Mouse (Mus musculus) stomach, embryonic 14.5 days (tissue): ENCODE data around the gene Ttyh3. TPM values are rescaled to one million over a fixed set of nuclear protein-coding genes. Genes with fewer than 3 reads are reported as not detected.

Source experiments
- ATAC-seq: fragments of 200-750 bp; cut with Nextera tagmentation; 2 replicates; pipeline ENCODE4 v1.8.0; 2017; ENCODE audit warnings: low read depth, moderate TSS enrichment; ENCODE audit not compliant: insufficient number of reproducible peaks, insufficient read depth, low FRiP score
- H3K27ac ChIP-seq: fragments of 300-500 bp; sonication (generic); 2 replicates; pipeline ENCODE4 v1.5.1; 2014; ENCODE audit warnings: mild to moderate bottlenecking, low read length, moderate library complexity, mixed read lengths
- H3K27me3 ChIP-seq: fragments of 300-500 bp; sonication (generic); 2 replicates; pipeline ENCODE4 v1.6.1; 2014; ENCODE audit warnings: low read length, control low read depth, mixed read lengths; ENCODE audit not compliant: control insufficient read depth, insufficient read depth
- H3K36me3 ChIP-seq: fragments of 300-500 bp; sonication (generic); 2 replicates; pipeline ENCODE4 v1.6.1; 2014; ENCODE audit warnings: mild to moderate bottlenecking, control low read depth, low read length, moderate library complexity, mixed read lengths; ENCODE audit not compliant: control insufficient read depth, insufficient read depth
- H3K4me1 ChIP-seq: fragments of 300-500 bp; sonication (generic); 2 replicates; pipeline ENCODE4 v1.6.1; 2014; ENCODE audit warnings: low read length, control low read depth, mixed read lengths; ENCODE audit not compliant: control insufficient read depth, insufficient read depth
- H3K4me2 ChIP-seq: fragments of 300-500 bp; sonication (generic); replicated peaks from 2 replicates; pipeline ENCODE4 v1.6.1; 2014; ENCODE audit warnings: low read depth, low read length, control low read depth
- H3K4me3 ChIP-seq: fragments of 300-500 bp; sonication (generic); 2 replicates; pipeline ENCODE4 v1.5.1; 2014; ENCODE audit warnings: low read depth, low read length, control low read depth
- H3K9ac ChIP-seq: fragments of 300-500 bp; sonication (generic); replicated peaks from 2 replicates; pipeline ENCODE4 v1.6.1; 2014; ENCODE audit warnings: low read depth, mild to moderate bottlenecking, control low read depth, low read length, moderate library complexity, mixed read lengths
- H3K9me3 ChIP-seq: fragments of 300-500 bp; sonication (generic); 2 replicates; pipeline ENCODE4 v1.6.1; 2016; ENCODE audit warnings: low read depth, low read length, control low read depth; ENCODE audit not compliant: control insufficient read depth
- WGBS: fragments of 180-500 bp; shearing (Covaris S2); extraction: QIAGEN DNeasy Blood & Tissue Kit; methylation state at CpG from one replicate; pipeline ENCODE4 v1.1.7; 2014; 5-methylcytosine and 5-hydroxymethylcytosine counted together
- polyA plus RNA-seq: library from polyadenylated mRNA; unstranded; fragments of >200 nt; fragmentation: Nextera tagmentation; extraction: Ambion mirVana; gene quantifications from 2 replicates; pipeline ENCODE4 v1.2.1, GENCODE M21; 2014

Ttyh3 gene
- polyA plus RNA-seq, 1 experiment from 2014 or later, result 43.1 TPM

DNA sequence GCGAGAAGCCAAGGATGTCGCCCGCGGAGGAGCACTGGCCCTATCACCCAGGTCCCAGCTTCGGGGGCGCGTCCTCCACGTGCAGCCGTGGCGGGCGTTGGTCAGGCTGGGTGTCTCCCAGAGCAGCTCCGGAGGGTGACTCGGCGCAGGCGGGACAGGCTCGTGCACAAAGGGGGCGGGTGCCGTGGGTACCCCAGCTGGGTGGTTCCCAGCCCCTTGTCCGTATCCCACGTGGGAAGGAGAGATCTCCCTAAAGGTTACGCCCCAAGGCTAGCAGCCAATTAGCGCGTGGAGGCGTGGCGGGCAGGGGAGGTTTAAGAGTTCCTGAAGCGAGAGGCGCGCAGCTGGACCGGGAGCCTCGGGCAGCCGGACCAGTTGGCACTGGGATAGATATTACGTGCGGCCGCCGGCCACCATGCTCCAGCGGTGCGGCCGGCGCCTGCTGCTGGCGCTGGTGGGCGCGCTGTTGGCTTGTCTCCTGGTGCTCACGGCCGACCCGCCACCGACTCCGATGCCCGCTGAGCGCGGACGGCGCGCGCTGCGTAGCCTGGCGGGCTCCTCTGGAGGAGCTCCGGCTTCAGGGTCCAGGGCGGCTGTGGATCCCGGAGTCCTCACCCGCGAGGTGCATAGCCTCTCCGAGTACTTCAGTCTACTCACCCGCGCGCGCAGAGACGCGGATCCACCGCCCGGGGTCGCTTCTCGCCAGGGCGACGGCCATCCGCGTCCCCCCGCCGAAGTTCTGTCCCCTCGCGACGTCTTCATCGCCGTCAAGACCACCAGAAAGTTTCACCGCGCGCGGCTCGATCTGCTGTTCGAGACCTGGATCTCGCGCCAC, 41.6 kb downstream of the Ttyh3 start, which contains the start of gene Lfng:
Gene Lfng, plus strand, starts transcription at position 320 of the 835 bp plus-strand sequence.
- peaks cover 3% of the 10 kb centered on the region; the same call in 1 of the 2 replicates for H3K27me3 ChIP-seq
- peaks cover 43% of the 10 kb centered on the region for H3K4me1 ChIP-seq
- no peaks in the 10 kb centered on the region; the same call in 1 of the 2 replicates for H3K36me3 ChIP-seq
- ATAC-seq, result peak; percentile 64
- 1% methylated on average over 89 of the region's 91 CpGs for WGBS
- H3K9ac ChIP-seq, result peak within 1 kb of the TSS; percentile 68
- peak within 1 kb of the TSS; percentile 96 for H3K27ac ChIP-seq
- peak within 1 kb of the TSS; percentile 64 for H3K4me3 ChIP-seq
- peak within 1 kb of the TSS; percentile 72 for H3K4me2 ChIP-seq
- H3K9me3 ChIP-seq, result no peaks in the 10 kb centered on the region

DNA sequence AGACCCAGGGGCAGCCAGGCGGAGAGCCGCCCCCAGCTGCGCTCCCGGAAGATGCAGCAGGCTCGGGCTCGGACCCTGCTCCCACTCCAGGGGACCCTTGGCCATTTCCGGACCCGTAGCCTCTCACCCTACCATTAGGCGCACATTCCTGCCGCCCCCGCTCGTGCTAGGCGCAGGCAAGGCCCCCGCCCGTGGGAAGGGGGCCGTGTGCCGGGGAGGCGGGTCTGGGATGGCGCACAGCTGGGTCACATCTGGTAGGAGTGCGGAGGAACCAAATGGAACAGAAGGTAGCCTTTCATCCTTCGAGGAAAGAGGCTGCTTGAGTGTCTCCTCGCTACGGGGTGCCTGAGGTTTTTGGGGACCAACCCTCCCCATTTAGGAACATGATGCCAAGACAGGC, 42.4 kb downstream of the Ttyh3 start:
- H3K9ac ChIP-seq, result 0 out of 2 replicates have a peak overlapping the region, but pooled peaks have one; percentile 0
- peaks cover 3% of the 10 kb centered on the region; the same call in 1 of the 2 replicates for H3K27me3 ChIP-seq
- peak overlapping the region; percentile 72 for H3K4me2 ChIP-seq
- 2% methylated on average over 23 of the region's 23 CpGs for WGBS
- peaks cover 39% of the 10 kb centered on the region for H3K4me1 ChIP-seq
- no peak for ATAC-seq
- no peaks in the 10 kb centered on the region for H3K36me3 ChIP-seq
- H3K27ac ChIP-seq, result peak overlapping the region; percentile 96; the same call in 1 of the 2 replicates
- no peaks in the 10 kb centered on the region for H3K9me3 ChIP-seq
- peak overlapping the region; percentile 64 for H3K4me3 ChIP-seq

DNA sequence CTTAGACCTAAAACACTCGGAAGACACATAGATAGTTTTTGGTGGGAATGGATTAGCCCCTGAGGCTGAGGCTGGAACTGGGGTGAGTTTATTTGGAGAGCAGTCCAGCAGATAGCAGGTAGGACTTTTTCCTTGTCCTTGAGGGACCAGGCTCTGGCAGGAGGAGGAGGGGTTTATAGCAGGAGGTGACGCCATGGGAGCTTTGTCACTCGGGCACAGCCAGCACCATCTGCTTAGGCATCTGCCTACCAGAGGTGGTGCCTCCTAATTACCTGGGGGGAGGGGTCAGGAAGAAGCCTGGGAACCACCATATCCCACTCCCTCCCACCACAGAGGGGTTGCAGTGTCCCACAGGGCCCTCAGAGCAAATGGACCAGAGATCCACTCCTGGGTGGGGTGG, 43.6 kb downstream of the Ttyh3 start:
- H3K27me3 ChIP-seq, result peaks cover 3% of the 10 kb centered on the region; the same call in 1 of the 2 replicates
- H3K27ac ChIP-seq, result no peak overlapping the region
- H3K9ac ChIP-seq, result no peak overlapping the region
- no peak overlapping the region for H3K4me3 ChIP-seq
- no peak for ATAC-seq
- H3K9me3 ChIP-seq, result no peaks in the 10 kb centered on the region
- WGBS, result 27% methylated on average over 3 of the region's 3 CpGs
- H3K36me3 ChIP-seq, result no peaks in the 10 kb centered on the region
- H3K4me1 ChIP-seq, result peaks cover 30% of the 10 kb centered on the region
- H3K4me2 ChIP-seq, result no peak overlapping the region

DNA sequence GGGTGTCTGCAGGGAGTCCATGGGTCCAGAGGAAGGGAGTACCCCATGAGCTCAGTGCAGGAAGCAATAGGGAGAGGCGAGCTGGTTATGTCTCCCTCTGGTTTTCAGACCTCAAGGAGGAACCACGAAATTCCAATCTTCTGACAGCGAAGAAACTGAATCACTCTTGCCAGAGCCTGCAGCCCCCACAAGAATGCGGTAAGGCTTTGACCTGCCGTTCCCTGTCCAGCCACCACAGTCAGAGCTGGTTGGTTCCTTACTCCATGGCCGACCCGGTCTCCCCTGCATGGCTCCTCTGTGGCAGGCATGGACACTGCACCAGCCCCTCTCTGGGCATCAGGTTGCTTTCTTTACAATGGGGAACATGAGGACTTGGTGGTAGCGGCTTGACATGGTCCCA, 44.4 kb downstream of the Ttyh3 start:
- 61% methylated on average over 8 of the region's 8 CpGs for WGBS
- no peak overlapping the region for H3K27ac ChIP-seq
- peaks cover 22% of the 10 kb centered on the region for H3K4me1 ChIP-seq

DNA sequence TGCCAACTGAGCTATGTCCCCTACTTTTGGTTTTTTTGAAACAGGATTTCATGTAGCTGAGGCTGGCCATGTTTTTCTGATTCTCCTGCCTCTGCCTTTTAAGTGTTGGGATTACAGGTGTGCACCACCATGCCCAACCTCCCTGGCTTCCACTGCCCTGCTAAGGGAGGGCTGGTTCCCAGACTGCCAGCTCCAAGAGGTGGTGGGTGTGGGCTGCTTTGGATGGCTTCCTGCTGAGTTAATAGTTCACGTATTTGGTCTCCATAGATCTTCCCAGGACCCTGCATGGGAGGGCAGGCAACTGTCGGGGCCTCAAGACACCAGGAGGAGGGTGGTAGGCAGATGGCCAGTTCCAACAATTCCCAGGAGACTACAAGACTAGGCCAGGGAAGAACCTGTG, 46.3 kb downstream of the Ttyh3 start:
- Histone ChIP-seq H3K4me3 (no peak overlapping the region), H3K9ac (no peak overlapping the region), H3K4me1 (peaks cover 18% of the 10 kb centered on the region), H3K27me3 (no peaks in the 10 kb centered on the region), H3K36me3 (no peaks in the 10 kb centered on the region), H3K27ac (no peak overlapping the region), H3K9me3 (no peaks in the 10 kb centered on the region), H3K4me2 (no peak overlapping the region)
- ATAC-seq, result no peak
- 36% methylated on average over 2 of the region's 2 CpGs for WGBS

More for the DNA sequence above, 44.4 kb downstream of the Ttyh3 start:
- no peak overlapping the region for H3K9ac ChIP-seq
- no peaks in the 10 kb centered on the region for H3K9me3 ChIP-seq
- H3K36me3 ChIP-seq, result no peaks in the 10 kb centered on the region
- H3K4me2 ChIP-seq, result no peak overlapping the region
- no peak overlapping the region for H3K4me3 ChIP-seq
- no peak for ATAC-seq
- peaks cover 3% of the 10 kb centered on the region; the same call in 1 of the 2 replicates for H3K27me3 ChIP-seq

DNA sequence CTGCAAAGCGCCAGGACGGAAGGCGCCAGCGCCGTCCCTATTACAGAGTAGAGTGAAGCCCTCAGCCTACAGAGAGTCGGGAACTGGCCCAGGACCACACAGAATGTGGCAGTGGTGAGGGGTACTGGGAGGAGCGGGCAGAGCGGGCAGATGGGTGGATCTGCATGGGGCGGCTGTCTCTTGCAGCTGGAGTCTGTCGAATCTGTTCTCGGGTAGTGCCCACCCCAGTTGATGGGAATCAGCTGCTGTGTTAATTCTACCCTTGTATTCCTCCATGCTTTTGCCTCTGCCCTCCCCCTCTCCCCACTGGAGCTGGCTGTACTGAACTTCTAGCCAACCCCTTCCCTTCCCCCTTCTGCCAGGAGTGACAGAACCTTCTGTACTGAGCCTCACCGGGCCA, 47.1 kb downstream of the Ttyh3 start:
- H3K9ac ChIP-seq, result no peak overlapping the region
- ATAC-seq, result no peak
- H3K36me3 ChIP-seq, result no peaks in the 10 kb centered on the region
- no peak overlapping the region for H3K4me2 ChIP-seq
- no peak overlapping the region for H3K4me3 ChIP-seq
- H3K27me3 ChIP-seq, result no peaks in the 10 kb centered on the region
- H3K4me1 ChIP-seq, result peaks cover 21% of the 10 kb centered on the region
- WGBS, result 69% methylated on average over 12 of the region's 12 CpGs
- H3K9me3 ChIP-seq, result no peaks in the 10 kb centered on the region
- H3K27ac ChIP-seq, result no peak overlapping the region

DNA sequence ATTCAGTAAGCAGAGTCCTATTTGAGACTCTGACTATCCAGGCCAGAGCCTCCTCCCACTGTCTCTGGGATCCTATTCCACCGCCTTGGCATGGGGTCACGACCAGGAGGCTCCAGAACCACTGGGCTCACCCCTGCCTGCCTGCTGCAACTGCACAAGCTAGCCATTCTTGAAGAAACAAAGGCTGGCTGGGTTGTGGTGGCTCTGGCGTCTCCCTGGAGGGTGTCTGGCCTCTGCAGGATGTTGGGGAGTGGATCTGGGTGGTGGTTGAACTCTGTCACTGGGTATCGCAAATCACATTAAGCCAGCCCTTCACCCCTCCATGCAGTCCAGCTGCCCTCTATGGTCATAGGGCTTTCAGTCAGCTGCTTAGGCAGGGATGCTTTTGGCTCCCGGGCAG, 48.9 kb downstream of the Ttyh3 start:
- no peak for ATAC-seq
- H3K27me3 ChIP-seq, result no peaks in the 10 kb centered on the region
- no peaks in the 10 kb centered on the region for H3K9me3 ChIP-seq
- H3K9ac ChIP-seq, result no peak overlapping the region
- WGBS, result 59% methylated on average over 5 of the region's 5 CpGs
- H3K4me1 ChIP-seq, result peaks cover 13% of the 10 kb centered on the region
- H3K36me3 ChIP-seq, result no peaks in the 10 kb centered on the region
- no peak overlapping the region for H3K27ac ChIP-seq
- no peak overlapping the region for H3K4me2 ChIP-seq
- no peak overlapping the region for H3K4me3 ChIP-seq

DNA sequence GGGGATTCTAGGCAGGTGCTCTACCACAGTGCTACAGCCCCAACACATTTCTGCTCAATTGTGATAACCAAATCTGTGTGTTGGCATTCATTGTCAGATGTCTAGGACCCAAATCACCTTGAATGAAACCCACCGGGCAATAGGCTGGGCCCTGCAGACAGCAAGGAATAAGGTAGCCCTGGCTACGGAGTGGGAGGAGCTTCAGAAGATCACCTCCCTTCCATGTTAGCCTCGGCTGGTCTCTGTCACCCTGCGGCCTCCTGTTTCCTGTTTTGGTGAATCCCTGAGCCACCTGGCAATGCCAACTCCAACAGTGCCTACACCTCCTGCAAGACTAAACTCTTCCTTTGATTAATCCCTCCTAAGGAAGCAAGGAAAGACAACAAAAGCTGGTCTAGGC, 51.0 kb downstream of the Ttyh3 start:
- no peak overlapping the region for H3K27ac ChIP-seq
- no peak for ATAC-seq
- H3K36me3 ChIP-seq, result no peaks in the 10 kb centered on the region
- no peak overlapping the region for H3K4me3 ChIP-seq
- no peaks in the 10 kb centered on the region for H3K9me3 ChIP-seq
- H3K4me2 ChIP-seq, result no peak overlapping the region
- H3K27me3 ChIP-seq, result no peaks in the 10 kb centered on the region
- H3K4me1 ChIP-seq, result peaks cover 13% of the 10 kb centered on the region
- 86% methylated on average over 4 of the region's 4 CpGs for WGBS
- no peak overlapping the region for H3K9ac ChIP-seq
